Comparison of ENCODE assay signal across 23 mouse cellular contexts in genomic region chr11:101184984-101185383, GRCm38 (mm10). TPM values are rescaled to one million over a fixed set of nuclear protein-coding genes. Genes with fewer than 3 reads are reported as not detected.
"Had no signal": no experiment of that assay in that cellular context is flagged by ENCODE, and none has a peak within 500 bp of the region (broad histone marks: within the 10 kb centered on the region; RNA-seq: fewer than 3 reads in every experiment).

No protein-coding gene starts in this region.

- H3K4me3 ChIP-seq: layer of hippocampus, adult 2 months; limb, embryonic 13.5 days; liver, embryonic 12.5 days; liver, embryonic 15.5 days; lung, embryonic 15.5 days; megakaryocyte, embryonic 14.5 days; midbrain, embryonic 10.5 days; neural tube, embryonic 12.5 days; neural tube, embryonic 15.5 days had no signal

- H3K36me3 ChIP-seq: limb, embryonic 13.5 days; liver, embryonic 12.5 days; liver, embryonic 15.5 days; lung, embryonic 15.5 days; midbrain, embryonic 10.5 days; neural tube, embryonic 12.5 days had no signal

- H3K4me2 ChIP-seq: limb, embryonic 13.5 days; liver, embryonic 12.5 days; liver, embryonic 15.5 days; lung, embryonic 15.5 days; neural tube, embryonic 12.5 days; neural tube, embryonic 15.5 days had no signal

- H3K9me3 ChIP-seq: limb, embryonic 13.5 days; liver, embryonic 12.5 days; liver, embryonic 15.5 days; lung, embryonic 15.5 days; midbrain, embryonic 10.5 days; neural tube, embryonic 12.5 days; neural tube, embryonic 15.5 days had no signal

- H3K27ac ChIP-seq: kidney, postnatal 0 days; layer of hippocampus, adult 2 months; limb, embryonic 13.5 days; liver, embryonic 12.5 days; liver, embryonic 15.5 days; lung, embryonic 15.5 days; midbrain, embryonic 10.5 days; neural tube, embryonic 12.5 days; neural tube, embryonic 15.5 days; stomach, postnatal 0 days had no signal

- H3K9ac ChIP-seq: limb, embryonic 13.5 days; liver, embryonic 12.5 days; liver, embryonic 15.5 days; lung, embryonic 15.5 days; neural tube, embryonic 12.5 days; neural tube, embryonic 15.5 days had no signal

- DNase-seq: kidney, postnatal 25 days; layer of hippocampus, adult 9-11 months; liver; lung, adult 18-20 months; lung, postnatal 10 days; lung, postnatal 36 days; midbrain, embryonic 14.5 days; right cerebral cortex, adult 18-20 months; right cerebral cortex, postnatal 14 days; right cerebral cortex, postnatal 4 days; thymus, adult 18-20 months; thymus, postnatal 36 days had no signal

- ATAC-seq: liver, embryonic 12.5 days had no signal

RNA-seq across cellular contexts. Expression of gene Ccr10, which starts 9.7 kb away (rescaled TPM):
- polyA plus RNA-seq: midbrain, embryonic 14.5 days had no signal
